7 mouse cellular contexts compared by ENCODE assay signal in genomic region chr15:98145559-98146181, GRCm38 (mm10). TPM values are rescaled to one million over a fixed set of nuclear protein-coding genes. Genes with fewer than 3 reads are reported as not detected.
DNase-seq lines count a peak whose midpoint lies in the region; ATAC-seq lines count a peak whose summit lies in the region.

No protein-coding gene starts in this region.

- intact Hi-C loops in gastrocnemius, postnatal 36 days (cut with DNase I): loop anchor here (5.0 kb wide), 1 partner anchor 33 kb away; no protein-coding TSS in a partner anchor
- intact Hi-C loops in left cerebral cortex, postnatal 36 days (cut with DNase I): loop anchor here (5.0 kb wide), 2 partner anchors 38 to 53 kb away; partner anchors contain the start of genes Pfkm and Senp1

- H3K27me3 ChIP-seq in intestine, embryonic 16.5 days (replicated peaks; ENCODE audit: control insufficient read depth, insufficient read depth, low read length): no peaks in the 10 kb centered on the region
- H3K27me3 ChIP-seq in midbrain, embryonic 11.5 days (ENCODE audit: control insufficient read depth, insufficient read depth, low read length): no peaks in the 10 kb centered on the region

- peak; percentile 95 for DNase-seq in adrenal gland, adult 2 months
- peak; percentile 91 for DNase-seq in embryo, embryonic 11.5 days (ENCODE audit: low read depth, low spot score)
- DNase-seq in gastrocnemius, postnatal 36 days: peak; percentile 90 to 91
- peak; percentile 94 to 95 for DNase-seq in left cerebral cortex, postnatal 36 days (ENCODE audit: low spot score in 2 of 2)
- peak; percentile 99 for DNase-seq in midbrain, embryonic 11.5 days (ENCODE audit: low spot score, missing footprints)
- DNase-seq in skeletal muscle tissue, adult 2 months (ENCODE audit: low read depth, low spot score): peak; percentile 96

- peaks cover 7% of the 10 kb centered on the region for H3K4me1 ChIP-seq in intestine, embryonic 16.5 days (ENCODE audit: control insufficient read depth, insufficient read depth, low read length)
- H3K4me1 ChIP-seq in midbrain, embryonic 11.5 days (ENCODE audit: control insufficient read depth, insufficient read depth, low read length): peaks cover 7% of the 10 kb centered on the region

- ATAC-seq in intestine, embryonic 16.5 days: peak; percentile 97
- ATAC-seq in midbrain, embryonic 11.5 days (ENCODE audit: low FRiP score): peak; percentile 97

- H3K36me3 ChIP-seq in intestine, embryonic 16.5 days (ENCODE audit: control insufficient read depth, insufficient read depth, low read length): peaks cover 10% of the 10 kb centered on the region
- H3K36me3 ChIP-seq in midbrain, embryonic 11.5 days (ENCODE audit: control insufficient read depth, insufficient read depth, low read length): peaks cover 5% of the 10 kb centered on the region; the same call in 1 of the 2 replicates

- no peaks in the 10 kb centered on the region for H3K9me3 ChIP-seq in intestine, embryonic 16.5 days (ENCODE audit: control insufficient read depth, low read length)
- no peaks in the 10 kb centered on the region for H3K9me3 ChIP-seq in midbrain, embryonic 11.5 days (ENCODE audit: control insufficient read depth, low read length)

- peak overlapping the region; percentile 76 for H3K4me2 ChIP-seq in intestine, embryonic 16.5 days (ENCODE audit: low read depth, low read length)
- H3K4me2 ChIP-seq in midbrain, embryonic 11.5 days: peak overlapping the region; percentile 95

- H3K4me3 ChIP-seq in intestine, embryonic 16.5 days (ENCODE audit: low read length): peak overlapping the region; percentile 97
- peak overlapping the region; percentile 95 for H3K4me3 ChIP-seq in midbrain, embryonic 11.5 days (ENCODE audit: low read depth, low read length)

- H3K27ac ChIP-seq in intestine, embryonic 16.5 days (ENCODE audit: low read length): peak overlapping the region; percentile 63
- H3K27ac ChIP-seq in midbrain, embryonic 11.5 days (ENCODE audit: low read depth, low read length): peak overlapping the region; percentile 48

- WGBS in intestine, embryonic 16.5 days: 1% methylated on average over 38 of the region's 38 CpGs
- WGBS in midbrain, embryonic 11.5 days: 1% methylated on average over 37 of the region's 38 CpGs

- peak overlapping the region; percentile 97 for H3K9ac ChIP-seq in intestine, embryonic 16.5 days (ENCODE audit: low read depth, low read length)
- peak overlapping the region; percentile 89 for H3K9ac ChIP-seq in midbrain, embryonic 11.5 days (ENCODE audit: low read length)

RNA-seq across cellular contexts. Expression of gene Asb8, which starts 19.8 kb away (rescaled TPM):
- total RNA-seq in adrenal gland, adult 2 months (2021): 10 to 100 TPM; 37.3 to 43.0 TPM
- 25.3 and 28.5 TPM in 2 replicates for polyA plus RNA-seq in adrenal gland, adult 2 months (2012; rRNA removed)
- total RNA-seq in gastrocnemius, postnatal 36 days (2021): 100 to 1,000 TPM; 107 to 122 TPM
- polyA plus RNA-seq in intestine, embryonic 16.5 days (2015; fragmentation: Nextera tagmentation; extraction: Ambion mirVana): 52.7 and 54.9 TPM in 2 replicates
- 10 to 100 TPM; 48.0 to 54.0 TPM for total RNA-seq in left cerebral cortex, postnatal 36 days (2021)
- polyA plus RNA-seq in midbrain, embryonic 11.5 days (2014; fragmentation: Nextera tagmentation; extraction: Ambion mirVana): 44.4 and 49.4 TPM in 2 replicates

RNA-seq across cellular contexts. Expression of gene Ccdc184, which starts 21.3 kb away (rescaled TPM):
- total RNA-seq in adrenal gland, adult 2 months (2021): under 1 TPM; 0.75 to 0.90 TPM
- 1.0 and 1.5 TPM in 2 replicates for polyA plus RNA-seq in adrenal gland, adult 2 months (2012; rRNA removed)
- not detected for total RNA-seq in gastrocnemius, postnatal 36 days (2021)
- polyA plus RNA-seq in intestine, embryonic 16.5 days (2015; fragmentation: Nextera tagmentation; extraction: Ambion mirVana): 1.4 and 1.7 TPM in 2 replicates
- total RNA-seq in left cerebral cortex, postnatal 36 days (2021): 10 to 100 TPM; 17.9 to 19.9 TPM
- 12.7 TPM in 2 replicates for polyA plus RNA-seq in midbrain, embryonic 11.5 days (2014; fragmentation: Nextera tagmentation; extraction: Ambion mirVana)

RNA-seq across cellular contexts. Expression of gene Olfr288, which starts 49.7 kb away (rescaled TPM):
- total RNA-seq in adrenal gland, adult 2 months (2021): not detected
- polyA plus RNA-seq in adrenal gland, adult 2 months (2012; rRNA removed): not detected in 2 replicates
- total RNA-seq in gastrocnemius, postnatal 36 days (2021): not detected
- polyA plus RNA-seq in intestine, embryonic 16.5 days (2015; fragmentation: Nextera tagmentation; extraction: Ambion mirVana): not detected in 2 replicates
- under 1 TPM in 1 of 2 experiments, not detected in 1; 0.45 TPM for total RNA-seq in left cerebral cortex, postnatal 36 days (2021)
- not detected in 2 replicates for polyA plus RNA-seq in midbrain, embryonic 11.5 days (2014; fragmentation: Nextera tagmentation; extraction: Ambion mirVana)

RNA-seq across cellular contexts. Expression of gene Senp1, which starts 52.1 kb away (rescaled TPM):
- 10 to 100 TPM; 15.7 to 16.5 TPM for total RNA-seq in adrenal gland, adult 2 months (2021)
- 4.1 and 5.1 TPM in 2 replicates for polyA plus RNA-seq in adrenal gland, adult 2 months (2012; rRNA removed)
- 1 to 10 TPM; 6.0 to 8.1 TPM for total RNA-seq in gastrocnemius, postnatal 36 days (2021)
- polyA plus RNA-seq in intestine, embryonic 16.5 days (2015; fragmentation: Nextera tagmentation; extraction: Ambion mirVana): 18.0 and 20.2 TPM in 2 replicates
- 10 to 100 TPM in 1 of 2 experiments, 1 to 10 TPM in 1; 9.8 to 14.5 TPM for total RNA-seq in left cerebral cortex, postnatal 36 days (2021)
- 46.2 and 47.6 TPM in 2 replicates for polyA plus RNA-seq in midbrain, embryonic 11.5 days (2014; fragmentation: Nextera tagmentation; extraction: Ambion mirVana)

RNA-seq across cellular contexts. Expression of gene Pfkm, which starts 53.3 kb away (rescaled TPM):
- 10 to 100 TPM; 46.1 to 73.6 TPM for total RNA-seq in adrenal gland, adult 2 months (2021)
- polyA plus RNA-seq in adrenal gland, adult 2 months (2012; rRNA removed): 30.0 and 33.5 TPM in 2 replicates
- 1,000 to 10,000 TPM; 2,575 to 2,874 TPM for total RNA-seq in gastrocnemius, postnatal 36 days (2021)
- 30.5 and 31.7 TPM in 2 replicates for polyA plus RNA-seq in intestine, embryonic 16.5 days (2015; fragmentation: Nextera tagmentation; extraction: Ambion mirVana)
- 100 to 1,000 TPM; 381 to 455 TPM for total RNA-seq in left cerebral cortex, postnatal 36 days (2021)
- 36.3 TPM in 2 replicates for polyA plus RNA-seq in midbrain, embryonic 11.5 days (2014; fragmentation: Nextera tagmentation; extraction: Ambion mirVana)

Comparison
In these comparisons a context has a peak if more than half of its experiments do, and no peak if none do; other contexts are left out.
1. Peak in every context shown above with its lines: DNase-seq, ATAC-seq, H3K4me3 ChIP-seq and H3K27ac ChIP-seq.
2. RNA of gene Ccdc184, which starts 21.3 kb away (total RNA-seq): 17.9 to 19.9 TPM in left cerebral cortex, postnatal 36 days; 0.75 to 0.90 TPM in adrenal gland, adult 2 months and not detected in gastrocnemius, postnatal 36 days; every median in the first group is over 4 times any median in the second.